Mouse (Mus musculus) neural tube, embryonic 10.5 days (tissue): Measurements from ENCODE around the gene Cox17.
"Not testable (repeated sequence)": the region's sequence is repeated elsewhere in the genome, so short reads cannot be mapped to it uniquely, and the experiment has no call there.

ENCODE experiments used
- DNase-seq: peaks from one replicate; pipeline ENCODE4 v3.0.0-alpha.2; 2017; ENCODE audit warnings: low spot score; ENCODE audit errors: extremely low spot score

Gene Cox17

GRCm38 (mm10) chr16:38346529-38347325, at the start of gene Cox17, which contains the start of gene Gm21987:
Cox17 (plus strand) TSS chr16:38346991.
Gm21987 (plus strand) TSS chr16:38347040.
- peak; percentile 88 for DNase-seq

DNA sequence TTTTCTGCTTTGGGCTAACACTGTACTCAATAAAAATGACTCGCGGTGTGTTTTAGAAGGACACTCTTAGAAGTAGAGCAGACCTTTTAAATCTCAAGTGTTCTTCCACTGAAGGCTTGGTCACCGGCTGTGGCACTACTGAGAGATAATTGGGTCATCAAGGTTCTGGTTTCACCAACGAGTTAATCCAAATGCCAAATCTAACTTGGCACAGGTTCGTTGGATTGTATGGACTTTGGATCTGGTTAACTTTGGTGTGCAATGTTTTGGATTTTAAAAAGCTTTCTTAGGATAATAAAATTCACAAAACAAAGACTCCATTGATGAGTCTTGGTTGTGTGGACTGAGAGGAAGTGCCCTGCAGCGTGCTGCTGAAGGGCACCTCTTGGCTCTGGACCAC, 48.4 kb upstream of the Cox17 start:
- no peak for DNase-seq

DNA sequence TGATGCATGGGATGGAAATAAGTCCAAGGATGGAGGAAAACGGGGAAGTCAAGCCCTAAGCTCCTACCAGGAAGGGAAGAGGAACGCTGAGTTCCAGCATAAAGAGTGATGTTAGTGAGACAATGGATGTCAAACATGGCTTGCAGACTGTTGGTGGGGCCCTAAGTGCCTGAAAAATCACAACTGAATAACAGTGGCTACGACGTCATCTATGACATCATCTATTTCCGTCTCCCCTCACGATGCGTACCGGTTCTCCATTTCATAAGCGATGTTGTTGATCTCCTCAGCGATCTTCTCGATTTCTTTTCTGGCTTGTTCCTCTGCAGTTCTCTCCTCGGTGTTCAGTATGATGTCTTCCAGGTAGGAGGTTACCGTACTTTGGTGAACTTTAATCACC, 44.4 kb upstream of the Cox17 start:
- DNase-seq, result no peak

DNA sequence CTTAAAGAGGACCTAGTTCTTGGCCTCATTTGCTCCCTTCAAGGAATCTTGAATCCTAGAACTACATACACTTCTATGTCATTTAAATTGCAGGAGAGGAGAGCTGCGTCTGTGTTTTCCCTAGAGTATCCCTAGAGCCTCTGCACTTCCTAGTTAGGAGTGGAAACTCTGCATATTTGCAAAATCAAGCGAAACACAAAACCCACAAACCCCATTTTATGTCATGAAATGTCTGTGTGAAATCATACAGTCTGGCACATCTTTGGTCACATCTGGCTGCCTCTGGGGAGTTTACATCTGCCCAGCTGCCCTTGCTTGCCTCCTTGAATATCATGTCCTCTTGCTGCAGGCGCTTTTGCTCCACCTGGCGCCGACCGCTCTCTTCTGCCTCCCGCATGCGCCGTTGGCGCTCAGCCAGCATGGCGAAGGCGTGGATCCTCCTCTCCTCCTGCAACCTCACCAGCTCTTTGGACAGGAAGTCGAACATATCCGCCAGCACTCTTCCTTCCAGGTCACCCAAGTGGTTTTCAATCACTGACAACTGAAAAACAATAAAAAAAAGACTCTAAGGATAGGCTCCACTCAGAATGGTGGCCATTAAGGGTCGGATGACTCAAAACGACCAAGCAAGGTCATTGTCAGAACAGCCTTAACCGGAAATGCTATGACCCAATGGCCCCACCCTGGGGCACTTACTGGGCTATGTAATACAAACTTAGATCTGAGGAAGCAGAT, 42.2 kb upstream of the Cox17 start:
- no peak for DNase-seq

GRCm38 (mm10) chr16:38306571-38307220, 40.1 kb upstream of the Cox17 start:
- peak; percentile 50 for DNase-seq

DNA sequence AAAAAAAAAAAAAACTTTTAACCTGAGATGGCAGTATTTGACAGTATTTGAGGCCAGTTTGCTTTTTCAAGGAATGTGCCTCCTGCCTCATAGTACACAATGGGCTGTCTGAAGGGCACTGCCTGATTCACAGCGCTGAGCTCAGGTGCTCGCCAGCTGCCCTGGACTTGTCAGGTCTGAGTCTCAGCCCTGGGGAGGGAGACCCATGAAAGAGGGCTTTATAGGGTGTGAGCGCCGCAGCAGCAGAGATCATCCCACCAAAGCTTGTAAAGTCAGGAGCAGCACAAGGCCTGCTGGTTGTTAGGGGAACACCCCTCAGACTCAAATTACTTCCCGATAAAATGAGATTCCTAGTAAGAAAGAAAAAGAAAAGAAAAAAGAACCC, 39.6 kb upstream of the Cox17 start:
- no peak for DNase-seq

- DNase-seq, result no peak
Observed at GRCm38 (mm10) chr16:38307651-38308050, 39.1 kb upstream of the Cox17 start.

- no peak for DNase-seq
Observed at GRCm38 (mm10) chr16:38308195-38308594, 38.6 kb upstream of the Cox17 start.

DNA sequence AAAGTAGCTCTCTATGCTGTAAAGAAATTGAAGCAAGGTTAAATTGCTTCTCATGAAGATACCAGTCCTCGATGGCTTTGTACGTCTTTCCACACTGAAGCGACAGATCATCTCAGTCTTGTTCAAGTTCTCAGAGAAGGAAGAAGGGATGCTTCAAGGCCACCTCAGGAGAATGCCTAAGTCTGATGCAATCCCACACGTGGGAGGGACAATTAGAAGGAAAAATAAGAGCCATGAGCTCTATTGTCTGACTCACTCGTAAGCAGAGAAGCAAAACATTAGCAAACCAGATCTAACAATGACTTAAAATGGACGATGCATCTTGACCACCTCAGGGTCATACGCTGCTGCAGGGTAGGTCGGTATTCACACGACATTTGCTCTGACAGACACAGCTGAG, 28.3 kb upstream of the Cox17 start:
- DNase-seq, result no peak

- DNase-seq, result no peak
Observed at GRCm38 (mm10) chr16:38319087-38319486, 27.7 kb upstream of the Cox17 start.

- peak; percentile 51 for DNase-seq
Observed at GRCm38 (mm10) chr16:38321452-38321935, 25.3 kb upstream of the Cox17 start.

DNA sequence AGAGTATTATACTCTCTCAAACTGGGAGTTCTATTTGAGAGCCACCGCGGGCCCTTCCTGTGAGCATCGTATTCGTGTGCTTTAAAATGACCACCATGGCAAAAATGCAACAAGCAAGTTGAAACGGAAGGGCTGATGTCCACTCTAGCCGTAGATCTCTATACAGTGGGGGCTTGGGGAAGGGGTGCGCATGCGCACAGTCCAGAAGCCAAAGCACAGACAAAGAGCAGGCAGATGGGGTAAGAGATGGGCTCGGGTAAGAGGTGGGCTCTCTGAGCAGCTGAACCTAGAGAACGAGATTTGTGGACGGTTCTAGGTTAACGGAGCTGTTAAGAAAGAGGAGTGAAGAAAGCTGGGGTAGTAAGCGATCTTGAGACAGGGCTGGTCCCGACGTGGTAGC, 22.5 kb upstream of the Cox17 start:
- no peak for DNase-seq

DNA sequence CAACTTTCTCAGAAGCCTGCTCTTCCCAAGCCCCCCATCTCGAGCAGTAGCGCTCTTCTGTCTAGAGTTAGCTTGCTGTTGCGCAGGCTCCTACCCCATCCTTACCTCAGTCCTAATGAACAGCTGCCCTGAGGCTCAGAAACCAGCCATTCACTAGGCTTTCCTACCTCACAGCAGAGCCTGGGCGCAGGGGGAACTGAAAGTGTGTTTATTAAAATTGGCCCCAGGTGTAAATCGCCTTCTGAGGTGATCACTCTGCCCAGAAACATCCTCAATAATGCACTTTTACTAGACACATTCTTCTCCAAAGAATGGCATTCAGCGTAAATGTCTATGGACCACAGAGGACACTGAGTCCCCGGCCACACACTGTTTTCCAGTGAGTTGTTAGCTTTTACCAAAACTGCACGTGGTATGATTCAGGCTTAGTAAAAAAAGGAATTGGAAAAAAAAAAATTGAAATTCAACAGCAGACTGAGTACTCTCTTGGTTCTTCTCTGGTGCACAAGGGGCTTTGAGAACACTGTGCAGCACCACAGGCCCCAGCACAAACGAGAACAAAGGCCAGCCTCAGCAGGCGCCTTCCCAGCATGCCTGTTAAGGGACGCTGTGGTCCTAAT, 19.9 kb upstream of the Cox17 start:
- DNase-seq, result no peak

GRCm38 (mm10) chr16:38329340-38329739, 17.5 kb upstream of the Cox17 start:
- no peak for DNase-seq

DNA sequence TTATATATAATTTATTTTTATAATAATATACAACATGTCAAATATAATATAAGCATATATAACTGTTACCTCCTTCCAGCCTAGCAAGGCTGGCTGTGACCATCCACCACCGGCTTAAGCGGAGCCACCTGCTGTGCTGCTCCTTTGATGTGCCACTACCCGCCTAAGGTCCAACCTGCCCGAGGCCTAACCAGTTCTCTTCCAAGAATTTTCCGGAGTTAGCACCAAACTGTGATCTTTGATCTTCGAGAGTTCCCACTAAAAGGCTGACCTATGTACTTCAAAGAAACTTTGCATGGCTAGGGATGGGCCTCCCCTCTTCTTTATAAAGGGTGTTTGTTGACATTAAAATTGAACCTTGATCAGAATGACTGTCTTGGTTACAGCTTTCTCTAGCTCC, 12.4 kb upstream of the Cox17 start:
- DNase-seq, result no peak

GRCm38 (mm10) chr16:38338077-38338476, 8.7 kb upstream of the Cox17 start:
- not testable (repeated sequence) for DNase-seq

DNA sequence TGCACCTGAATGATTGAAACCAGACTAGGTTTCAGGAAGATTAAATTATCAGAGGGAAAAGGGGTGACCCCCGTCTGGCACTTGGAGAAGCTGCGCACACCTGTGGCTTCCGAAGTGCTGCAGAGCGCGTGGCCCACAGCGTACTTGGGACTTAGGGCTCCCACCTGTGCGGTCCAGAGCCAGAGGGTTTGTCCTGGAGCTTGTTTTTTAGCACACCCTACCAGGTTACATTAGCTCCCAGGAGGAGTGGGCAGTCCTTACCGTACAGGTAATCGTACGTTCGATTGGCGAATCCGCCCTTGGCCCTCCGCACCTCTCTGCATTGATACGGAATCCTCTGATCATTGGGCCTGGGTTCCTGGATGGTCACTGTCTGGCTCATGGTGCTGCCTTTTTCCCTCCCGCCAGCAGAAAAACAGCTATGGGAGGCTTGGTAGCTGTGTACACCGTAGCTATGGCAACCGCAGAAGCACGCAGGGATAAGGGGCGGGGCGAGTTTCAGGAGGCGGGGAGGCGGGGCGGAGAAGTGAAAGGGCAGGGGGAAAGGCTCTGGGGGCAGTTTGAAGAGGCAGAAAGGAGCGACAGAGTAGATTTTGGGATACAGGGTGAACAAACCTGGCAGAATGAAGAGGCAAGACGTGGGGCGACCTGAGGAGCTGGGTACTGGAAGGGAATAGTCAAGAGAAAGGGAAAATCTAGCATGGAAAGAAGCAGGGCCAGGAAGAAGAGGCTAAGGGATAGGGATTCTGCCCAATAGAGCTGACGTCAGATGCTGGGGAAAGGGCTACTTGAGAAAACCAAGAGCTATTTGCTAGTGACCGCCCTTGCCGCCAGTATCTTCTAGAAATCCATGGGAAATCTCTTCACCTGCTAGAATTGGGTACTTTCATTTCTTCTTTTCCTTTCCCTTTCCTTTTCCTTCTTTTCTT, 5.1 kb upstream of the Cox17 start, which contains the start of gene Maats1:
Gene Maats1 (minus strand): TSS at position 748 of the 929 bp plus-strand sequence.
- peak; percentile 89 for DNase-seq

- DNase-seq, result peak; percentile 23
Observed at GRCm38 (mm10) chr16:38344941-38345725, 1.7 kb upstream of the Cox17 start.

DNA sequence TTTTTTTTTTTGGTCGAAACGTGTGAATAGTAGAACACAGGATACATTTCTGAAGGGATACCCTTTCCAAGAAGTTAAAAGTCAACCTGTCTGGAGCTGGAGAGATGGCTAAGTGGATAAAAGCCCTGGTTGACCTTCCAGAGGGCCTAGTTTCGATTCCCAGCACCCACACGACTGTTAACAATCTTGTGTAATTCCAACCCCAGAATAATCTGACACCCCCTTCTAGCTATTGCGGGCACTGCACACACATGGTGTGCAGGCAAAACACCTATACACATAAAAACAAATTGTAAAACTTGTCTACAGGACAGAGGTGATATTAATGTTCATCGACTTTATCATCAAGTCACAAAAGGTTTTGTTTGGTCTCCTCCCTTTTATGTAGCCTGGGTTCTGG, 797 bp downstream of the Cox17 start:
- DNase-seq, result no peak
